Mouse (Mus musculus) stomach, postnatal 0 days (tissue): ENCODE measurements around the gene Fcer2a.

ENCODE experiments used
- CTCF ChIP-seq: IDR thresholded peaks from 2 replicates; pipeline ENCODE4 v1.5.1; 2016; ENCODE audit warnings: antibody characterized with exemption, low read depth, mild to moderate bottlenecking, moderate library complexity
- EP300 ChIP-seq: optimal IDR thresholded peaks from 2 replicates; pipeline ENCODE3; 2016; ENCODE audit warnings: antibody characterized with exemption

- no peak for TF ChIP-seq CTCF
- no peak for TF ChIP-seq EP300
Measured at GRCm38 (mm10) chr8:3685422-3685821, 8.6 kb downstream of the Fcer2a start.
